Mouse (Mus musculus) midbrain, embryonic 10.5 days (tissue): ENCODE data around the gene Chrnd. TPM values are rescaled to one million over a fixed set of nuclear protein-coding genes. Genes with fewer than 3 reads are reported as not detected.

ENCODE experiments used
- DNase-seq: peaks from one replicate; pipeline ENCODE4 v3.0.0-alpha.2; 2017; ENCODE audit warnings: low spot score
- H3K27ac ChIP-seq: fragments of 300-500 bp; sonication (generic); replicated peaks from 2 replicates; pipeline ENCODE4 v1.5.1; 2016; ENCODE audit warnings: mild to moderate bottlenecking
- H3K27me3 ChIP-seq: fragments of 300-500 bp; sonication (generic); 2 replicates; pipeline ENCODE4 v1.6.1; 2016; ENCODE audit warnings: low read depth, mild to moderate bottlenecking; ENCODE audit not compliant: poor library complexity, severe bottlenecking
- H3K36me3 ChIP-seq: fragments of 300-500 bp; sonication (generic); 2 replicates; pipeline ENCODE4 v1.6.1; 2016; ENCODE audit warnings: mild to moderate bottlenecking, moderate library complexity
- H3K4me1 ChIP-seq: fragments of 300-500 bp; sonication (generic); 2 replicates; pipeline ENCODE4 v1.6.1; 2016
- H3K4me3 ChIP-seq: fragments of 300-500 bp; sonication (generic); 2 replicates; pipeline ENCODE4 v1.5.1; 2016; ENCODE audit warnings: mild to moderate bottlenecking, moderate library complexity
- H3K9me3 ChIP-seq: fragments of 300-500 bp; sonication (generic); replicated peaks from 2 replicates; pipeline ENCODE4 v1.6.1; 2016; ENCODE audit warnings: mild to moderate bottlenecking
- WGBS: fragments of 180-500 bp; shearing (Covaris S2); methylation state at CpG from one replicate; pipeline ENCODE4 v1.1.7; 2016; 5-methylcytosine and 5-hydroxymethylcytosine counted together
- polyA plus RNA-seq: library from polyadenylated mRNA; unstranded; fragments of >200 nt; fragmentation: Nextera tagmentation; extraction: Ambion mirVana; gene quantifications from 2 replicates; pipeline ENCODE4 v1.2.1, GENCODE M21; 2016

Gene Chrnd
- polyA plus RNA-seq, 1 experiment from 2014 or later = not detected

DNA sequence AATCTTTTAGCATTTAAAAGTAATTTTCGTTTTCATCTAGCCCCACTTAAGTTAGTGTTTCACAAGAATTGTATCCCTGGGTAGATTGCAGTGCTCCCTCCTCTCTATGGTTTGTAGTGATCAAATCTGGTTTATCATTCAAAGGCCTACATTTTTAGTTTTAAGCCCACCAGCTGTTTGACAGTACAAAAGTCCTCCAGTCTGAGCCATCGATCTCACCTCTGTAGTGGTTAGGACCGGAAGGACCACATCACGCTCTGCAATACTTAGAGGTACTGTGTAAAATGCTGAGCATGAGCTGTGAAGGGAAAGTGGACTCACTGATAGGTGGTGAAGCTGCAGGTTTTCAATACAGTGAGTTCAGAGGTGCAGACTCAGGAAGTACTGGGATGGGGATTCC, 24.3 kb downstream of the Chrnd start:
- peaks cover 27% of the 10 kb centered on the region for H3K36me3 ChIP-seq
- H3K9me3 ChIP-seq = no peaks in the 10 kb centered on the region
- no peak for DNase-seq
- H3K27ac ChIP-seq = peak overlapping the region; percentile 99
- WGBS = 39% methylated on average over 4 of the region's 4 CpGs
- H3K27me3 ChIP-seq = no peaks in the 10 kb centered on the region
- H3K4me3 ChIP-seq = peak overlapping the region; percentile 84
- peaks cover 33% of the 10 kb centered on the region for H3K4me1 ChIP-seq

DNA sequence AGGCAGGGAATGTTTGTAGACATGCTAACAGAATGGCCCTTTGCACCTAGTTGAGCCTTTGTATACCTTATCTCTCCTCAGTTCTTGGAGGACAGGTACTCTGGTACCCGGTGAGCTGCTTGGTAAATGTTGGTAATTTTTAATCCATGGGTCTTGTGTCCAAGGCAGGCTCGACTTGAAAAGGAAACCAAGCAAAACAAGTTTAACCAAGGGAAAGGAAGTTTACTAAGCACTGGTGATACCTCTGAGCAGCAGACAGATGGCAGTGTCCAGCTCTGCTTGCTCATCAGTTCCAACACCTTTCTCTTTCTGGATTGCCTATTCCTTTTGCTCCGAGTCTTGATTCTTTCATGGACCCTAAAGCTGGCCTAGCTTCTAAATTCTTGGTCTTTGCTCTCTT, 27.5 kb downstream of the Chrnd start:
- Histone ChIP-seq H3K27ac (no peak overlapping the region), H3K27me3 (no peaks in the 10 kb centered on the region), H3K4me1 (peaks cover 30% of the 10 kb centered on the region), H3K9me3 (no peaks in the 10 kb centered on the region), H3K36me3 (peaks cover 59% of the 10 kb centered on the region), H3K4me3 (no peak overlapping the region)
- 66% methylated on average over 3 of the region's 3 CpGs for WGBS
- DNase-seq = no peak

DNA sequence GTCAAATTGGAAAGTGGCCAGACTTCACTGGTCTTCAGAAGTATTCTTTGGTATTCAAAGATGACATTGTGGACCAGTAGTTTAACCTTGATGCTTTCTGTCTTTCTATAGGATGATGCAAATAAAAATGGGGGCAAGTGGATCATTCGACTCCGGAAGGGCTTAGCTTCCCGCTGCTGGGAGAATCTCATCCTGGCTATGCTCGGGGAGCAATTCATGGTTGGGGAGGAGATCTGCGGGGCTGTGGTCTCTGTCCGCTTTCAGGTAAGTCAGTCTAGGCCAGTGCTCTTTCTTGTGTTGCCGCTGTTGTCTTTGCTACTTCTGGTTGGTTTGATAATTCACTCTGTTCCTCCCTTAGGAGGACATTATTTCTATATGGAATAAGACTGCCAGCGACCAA, 35.3 kb downstream of the Chrnd start:
- H3K36me3 ChIP-seq = peaks cover 100% of the 10 kb centered on the region
- H3K27me3 ChIP-seq = no peaks in the 10 kb centered on the region
- no peaks in the 10 kb centered on the region for H3K9me3 ChIP-seq
- WGBS = 98% methylated on average over 8 of the region's 8 CpGs
- H3K27ac ChIP-seq = no peak overlapping the region
- no peaks in the 10 kb centered on the region for H3K4me1 ChIP-seq
- no peak overlapping the region for H3K4me3 ChIP-seq
- no peak for DNase-seq

- H3K27ac ChIP-seq = no peak overlapping the region
- H3K4me1 ChIP-seq = no peaks in the 10 kb centered on the region
- H3K36me3 ChIP-seq = peaks cover 100% of the 10 kb centered on the region
- no peak overlapping the region for H3K4me3 ChIP-seq
- H3K27me3 ChIP-seq = no peaks in the 10 kb centered on the region
- DNase-seq = no peak
- WGBS = 97% methylated on average over 1 of the region's 1 CpGs
- H3K9me3 ChIP-seq = no peaks in the 10 kb centered on the region
Observed at GRCm38 (mm10) chr1:87226409-87227159, 36.2 kb downstream of the Chrnd start.

DNA sequence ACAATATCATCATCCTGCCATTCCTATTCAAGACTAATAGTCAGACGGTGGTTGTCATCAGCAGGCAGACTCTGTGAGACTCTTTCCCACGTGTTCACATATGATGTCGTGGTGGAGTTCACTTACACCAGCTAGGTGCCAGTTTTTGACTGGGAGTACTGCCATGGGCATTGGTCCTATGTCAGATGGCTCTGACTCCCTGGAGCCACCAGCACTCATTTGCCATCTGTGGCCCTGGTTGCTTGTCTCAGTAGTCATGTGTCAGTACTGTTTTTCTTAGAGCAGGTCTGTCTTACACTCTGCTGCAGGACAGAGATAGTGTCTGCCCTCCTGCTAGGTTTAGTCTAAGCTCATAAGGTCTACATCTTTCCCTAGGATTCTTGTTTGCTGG, 36.7 kb downstream of the Chrnd start:
- H3K4me3 ChIP-seq = no peak overlapping the region
- peaks cover 100% of the 10 kb centered on the region for H3K36me3 ChIP-seq
- H3K27me3 ChIP-seq = no peaks in the 10 kb centered on the region
- 97% methylated on average over 3 of the region's 3 CpGs for WGBS
- no peaks in the 10 kb centered on the region for H3K9me3 ChIP-seq
- H3K27ac ChIP-seq = no peak overlapping the region
- no peak for DNase-seq
- H3K4me1 ChIP-seq = no peaks in the 10 kb centered on the region

- H3K4me1 ChIP-seq = no peaks in the 10 kb centered on the region
- H3K27ac ChIP-seq = no peak overlapping the region
- no peaks in the 10 kb centered on the region for H3K9me3 ChIP-seq
- peaks cover 99% of the 10 kb centered on the region for H3K36me3 ChIP-seq
- no peak for DNase-seq
- H3K27me3 ChIP-seq = no peaks in the 10 kb centered on the region
- no peak overlapping the region for H3K4me3 ChIP-seq
- WGBS = 73% methylated on average over 5 of the region's 5 CpGs
Observed at GRCm38 (mm10) chr1:87230606-87231005, 40.2 kb downstream of the Chrnd start.

DNA sequence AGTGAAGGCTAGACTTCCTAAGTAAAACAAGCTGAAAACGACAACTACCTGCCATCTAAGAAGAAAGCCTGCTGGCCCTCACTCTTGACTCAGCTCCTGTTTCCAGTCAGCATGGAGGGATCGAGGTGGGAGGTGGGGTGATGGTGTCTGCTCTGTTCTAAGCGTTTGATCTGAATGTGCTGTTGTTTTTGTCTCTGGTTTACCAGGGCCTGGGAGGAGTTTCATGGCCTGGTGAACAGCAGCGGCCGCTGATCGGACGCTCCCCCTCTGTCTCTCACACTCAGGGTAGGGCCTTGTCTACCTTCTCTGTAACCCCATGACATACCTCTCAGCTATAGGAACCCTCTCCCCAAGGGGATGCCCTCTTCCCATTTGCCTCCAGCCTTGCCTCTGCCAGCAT, 41.8 kb downstream of the Chrnd start:
- 71% methylated on average over 7 of the region's 7 CpGs for WGBS
- no peaks in the 10 kb centered on the region for H3K9me3 ChIP-seq
- H3K4me3 ChIP-seq = no peak overlapping the region
- H3K27me3 ChIP-seq = no peaks in the 10 kb centered on the region
- DNase-seq = no peak
- H3K36me3 ChIP-seq = peaks cover 99% of the 10 kb centered on the region
- no peak overlapping the region for H3K27ac ChIP-seq
- no peaks in the 10 kb centered on the region for H3K4me1 ChIP-seq

DNA sequence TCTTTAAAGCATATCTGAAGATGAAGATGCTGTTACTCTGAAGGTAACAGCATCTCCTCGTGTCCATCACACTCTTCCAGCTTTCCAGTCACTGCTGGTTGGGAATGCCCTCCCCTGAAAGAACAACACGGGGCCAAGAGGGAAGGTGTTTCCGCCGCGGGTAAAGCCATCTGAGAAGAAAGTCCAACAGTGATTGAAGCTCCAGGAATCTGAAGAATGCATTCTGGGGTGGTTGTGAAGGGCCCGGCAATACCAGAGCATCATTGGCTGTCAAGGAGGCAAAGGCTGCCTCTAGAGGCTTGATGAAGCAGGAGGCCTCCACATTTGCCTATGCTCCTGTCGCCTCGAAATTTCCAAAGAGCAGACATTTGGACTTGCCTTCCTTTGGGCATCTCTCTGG, 48.6 kb downstream of the Chrnd start:
- no peak overlapping the region for H3K4me3 ChIP-seq
- DNase-seq = no peak
- WGBS = 82% methylated on average over 8 of the region's 8 CpGs
- H3K27ac ChIP-seq = no peak overlapping the region
- H3K36me3 ChIP-seq = peaks cover 63% of the 10 kb centered on the region
- H3K9me3 ChIP-seq = no peaks in the 10 kb centered on the region
- no peaks in the 10 kb centered on the region for H3K4me1 ChIP-seq
- no peaks in the 10 kb centered on the region for H3K27me3 ChIP-seq

DNA sequence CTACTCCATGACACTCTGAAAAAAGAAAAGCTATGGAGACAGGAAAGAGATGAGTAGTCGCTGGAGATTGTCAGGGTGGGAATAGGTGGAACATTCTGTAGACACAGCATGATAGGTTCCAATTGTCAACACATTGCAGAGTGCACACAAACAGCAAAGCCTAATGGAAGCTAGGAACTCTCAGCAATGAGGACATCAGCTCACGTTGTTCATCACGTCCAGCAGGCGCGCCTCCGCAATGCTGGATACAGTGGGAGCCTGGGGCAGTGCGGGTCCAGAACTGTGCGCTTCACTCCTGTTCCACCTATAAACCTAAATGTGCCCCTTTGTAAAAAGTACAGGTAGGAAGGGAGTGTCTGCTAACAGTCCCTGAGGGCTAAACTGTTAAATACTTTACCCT, 52.6 kb downstream of the Chrnd start:
- no peaks in the 10 kb centered on the region for H3K27me3 ChIP-seq
- no peak for DNase-seq
- no peaks in the 10 kb centered on the region for H3K9me3 ChIP-seq
- no peak overlapping the region for H3K27ac ChIP-seq
- 0 out of 2 replicates have a peak, but pooled peaks cover 6% of the 10 kb centered on the region for H3K4me1 ChIP-seq
- peaks cover 25% of the 10 kb centered on the region for H3K36me3 ChIP-seq
- H3K4me3 ChIP-seq = no peak overlapping the region
- 91% methylated on average over 8 of the region's 8 CpGs for WGBS

DNA sequence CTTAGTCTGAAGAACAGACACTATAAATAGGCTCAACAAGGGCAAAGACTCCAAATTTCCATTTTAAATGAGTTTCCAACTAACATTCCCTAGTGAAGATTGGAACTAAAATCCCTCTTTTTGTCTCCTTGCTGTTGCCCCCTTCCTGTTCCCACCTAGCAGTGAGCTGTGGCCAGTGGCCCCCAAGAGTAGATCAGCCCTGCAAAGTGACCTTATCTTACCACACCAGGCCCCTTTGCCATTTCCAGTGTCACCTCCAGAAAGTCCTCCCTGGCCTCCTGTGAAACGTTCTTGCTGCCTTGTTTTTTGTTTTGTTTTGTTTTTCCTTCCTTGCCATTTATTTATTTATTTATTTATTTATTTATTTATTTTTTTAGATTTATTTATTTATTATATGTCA, 55.0 kb downstream of the Chrnd start:
- no peaks in the 10 kb centered on the region for H3K9me3 ChIP-seq
- WGBS = 45% methylated on average over 1 of the region's 1 CpGs
- DNase-seq = no peak
- H3K27ac ChIP-seq = no peak overlapping the region
- no peak overlapping the region for H3K4me3 ChIP-seq
- H3K36me3 ChIP-seq = peaks cover under 1% of the 10 kb centered on the region; the same call in 1 of the 2 replicates
- H3K4me1 ChIP-seq = 0 out of 2 replicates have a peak, but pooled peaks cover 6% of the 10 kb centered on the region
- no peaks in the 10 kb centered on the region for H3K27me3 ChIP-seq

- no peaks in the 10 kb centered on the region for H3K27me3 ChIP-seq
- 0 out of 2 replicates have a peak, but pooled peaks cover 6% of the 10 kb centered on the region for H3K4me1 ChIP-seq
- H3K36me3 ChIP-seq = no peaks in the 10 kb centered on the region
- no peaks in the 10 kb centered on the region for H3K9me3 ChIP-seq
- H3K27ac ChIP-seq = no peak overlapping the region; the same call in 1 of the 2 replicates
- peak overlapping the region; percentile 27; the same call in 1 of the 2 replicates for H3K4me3 ChIP-seq
- 30% methylated on average over 22 of the region's 22 CpGs for WGBS
- DNase-seq = peak; percentile 85
Observed at GRCm38 (mm10) chr1:87245929-87246815, 55.8 kb downstream of the Chrnd start.
